Mouse (Mus musculus): ENCODE measurements around the gene Ly6f.
"Not testable (repeated sequence)": the region's sequence is repeated elsewhere in the genome, so short reads cannot be mapped to it uniquely, and the experiment has no call there.

Gene Ly6f

DNA sequence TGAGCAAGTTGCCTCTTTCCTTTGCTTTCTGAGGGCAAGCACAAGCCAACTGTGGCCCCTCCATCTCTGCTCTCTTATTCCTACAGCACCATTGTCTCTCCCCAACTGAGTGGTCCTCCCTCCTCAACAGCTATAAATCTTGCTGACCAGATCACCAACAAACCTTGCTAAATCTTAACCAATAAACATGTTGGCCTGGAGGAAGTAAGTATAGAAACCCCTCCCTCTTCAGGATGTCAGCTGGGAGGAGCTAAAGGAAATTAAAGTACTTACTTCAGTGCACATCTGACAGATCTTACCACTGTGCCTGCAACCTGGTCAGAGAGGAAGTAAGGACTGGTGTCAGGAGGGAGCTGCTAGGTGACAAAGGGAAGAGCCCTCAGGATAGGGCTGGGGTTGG lies at the start of gene Ly6f:
TSS of gene Ly6f (plus strand) at position 301 of the 400 bp plus-strand sequence.
- no peak for DNase-seq (ENCODE audit: low read depth, low spot score)

GRCm38 (mm10) chr15:75221942-75222341 lies 46.3 kb upstream of the Ly6f start:
- no peak for DNase-seq (ENCODE audit: low read depth, low spot score)

GRCm38 (mm10) chr15:75237736-75238288 lies 30.4 kb upstream of the Ly6f start:
- DNase-seq (ENCODE audit: low read depth, low spot score): no peak

DNA sequence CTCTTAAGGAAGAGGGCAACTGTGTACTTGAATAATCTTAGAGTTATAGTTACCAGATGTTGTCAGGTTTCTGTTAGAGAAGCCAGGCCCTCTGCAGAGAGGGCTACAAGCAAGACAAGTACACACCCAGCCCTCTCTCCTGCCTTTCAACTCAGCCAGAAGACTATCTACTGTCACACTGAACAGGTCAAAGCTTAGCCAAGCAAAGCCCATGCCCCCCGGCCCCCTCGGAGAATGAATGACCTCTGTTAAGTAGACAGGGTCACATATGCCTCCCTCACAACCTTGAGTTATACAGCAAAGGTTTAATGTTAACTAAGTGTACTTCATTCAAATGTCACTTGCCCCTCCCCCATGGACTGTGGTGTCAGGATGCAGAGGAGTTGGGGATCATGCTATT lies 27.7 kb upstream of the Ly6f start:
- no peak for DNase-seq (ENCODE audit: low read depth, low spot score)

DNA sequence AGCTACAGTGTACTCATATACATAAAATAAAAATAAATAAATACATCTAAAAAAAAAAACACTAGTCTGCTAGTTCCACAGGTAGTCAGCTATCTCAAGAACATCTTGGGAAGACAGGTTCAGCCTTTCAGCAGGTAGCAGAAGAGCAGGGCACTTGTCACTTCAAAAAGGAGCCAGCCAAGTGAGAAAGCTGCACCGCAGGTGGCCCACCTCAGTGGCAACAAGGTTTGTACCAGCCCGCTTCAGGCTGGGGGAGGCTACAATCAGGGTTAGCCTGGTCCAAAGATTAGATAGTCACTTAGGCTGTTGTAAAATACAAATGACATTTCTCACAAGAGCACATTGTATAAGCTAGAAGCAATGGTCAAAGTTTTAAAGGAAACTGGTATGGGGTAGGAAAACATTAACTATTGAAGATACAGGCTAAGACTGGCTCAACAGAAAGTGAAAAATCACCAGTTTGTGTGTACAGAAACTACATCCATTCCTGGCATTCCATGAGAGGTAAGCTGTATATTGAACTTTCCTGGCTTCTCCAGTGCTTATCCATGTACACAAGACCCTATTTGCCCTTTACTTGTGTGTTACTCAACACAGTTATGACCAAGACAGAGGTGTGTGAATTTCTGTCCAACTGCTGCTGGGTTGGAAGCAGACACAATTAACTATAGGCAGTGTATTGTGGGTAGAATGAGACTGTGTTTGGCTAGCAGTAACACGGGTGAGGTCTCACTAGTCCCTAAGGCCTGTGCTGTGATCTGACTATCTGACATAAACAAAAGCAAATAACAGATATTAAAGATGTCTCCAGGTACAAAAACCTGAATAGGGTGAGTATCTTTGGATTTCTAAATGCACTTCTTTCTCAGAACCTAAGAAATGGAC lies 25.2 kb upstream of the Ly6f start:
- no peak for DNase-seq (ENCODE audit: low read depth, low spot score)

DNA sequence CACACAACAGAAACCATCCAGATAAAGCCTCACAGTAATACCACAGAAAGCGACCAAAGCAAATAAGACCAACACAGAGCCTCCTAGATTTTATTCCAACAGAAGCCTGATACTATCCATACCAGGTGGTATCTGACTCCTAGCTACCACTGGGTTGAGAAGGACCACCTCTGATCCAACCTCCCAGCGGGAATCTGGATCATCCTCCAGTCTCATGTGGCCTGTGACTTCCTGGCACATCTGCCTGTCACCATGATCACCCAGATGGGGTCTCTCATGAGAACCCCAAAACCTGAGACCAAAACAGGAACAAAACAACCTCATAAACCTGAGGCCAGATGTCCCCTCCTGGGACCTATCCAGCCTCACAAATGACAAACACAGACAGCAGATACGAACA lies 13.6 kb upstream of the Ly6f start:
- DNase-seq (ENCODE audit: low read depth, low spot score): no peak

- no peak for DNase-seq (ENCODE audit: low read depth, low spot score)
These were observed 2.4 kb upstream of the Ly6f start for GRCm38 (mm10) chr15:75265863-75266262.

GRCm38 (mm10) chr15:75266626-75267025 lies 1.6 kb upstream of the Ly6f start:
- DNase-seq (ENCODE audit: low read depth, low spot score): no peak

DNA sequence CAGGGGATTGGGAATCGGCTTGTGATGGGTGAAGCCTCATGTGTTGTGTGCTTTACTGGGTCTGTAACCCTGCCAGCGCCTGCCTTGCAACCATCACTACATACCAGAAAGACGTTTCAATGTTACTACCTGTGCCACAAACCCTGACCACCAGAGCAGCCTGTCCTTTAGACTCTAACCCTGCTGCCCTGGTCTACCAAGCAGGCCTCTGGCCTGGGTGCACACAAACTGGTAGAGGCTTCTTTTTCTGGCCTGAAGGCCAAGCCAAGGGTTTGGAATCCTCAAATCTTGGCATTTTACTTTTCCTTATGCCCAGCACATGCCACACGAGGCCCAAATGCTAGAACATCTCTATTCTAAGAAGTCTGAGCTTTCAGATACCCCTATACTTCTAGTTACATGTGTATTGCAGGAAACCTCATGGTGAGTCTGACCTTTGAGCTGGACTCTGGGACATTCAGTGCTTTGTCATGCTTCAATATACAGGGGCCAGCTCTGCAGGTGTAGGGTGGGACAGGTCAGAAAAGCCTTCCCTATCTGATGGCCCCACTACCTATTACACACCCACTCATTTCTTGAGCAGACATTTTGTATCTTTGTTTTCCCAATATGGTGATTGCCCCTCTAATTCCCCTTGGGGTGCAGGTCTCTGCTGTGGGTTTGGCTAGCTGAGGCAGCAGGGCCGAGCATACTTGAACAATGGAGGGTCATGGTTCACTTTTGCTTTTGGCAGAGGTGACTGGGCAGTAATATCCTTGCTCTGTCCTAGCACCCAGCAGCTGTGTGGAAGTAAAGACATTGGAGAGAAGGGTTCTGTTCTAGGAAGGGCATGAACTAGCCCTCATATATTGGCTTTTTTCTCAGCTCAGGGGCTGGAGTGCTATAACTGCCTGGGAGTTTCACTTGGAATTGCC lies 952 bp downstream of the Ly6f start:
- no peak for DNase-seq (ENCODE audit: low read depth, low spot score)

- DNase-seq (ENCODE audit: low read depth, low spot score): no peak
These were observed 1.9 kb downstream of the Ly6f start for GRCm38 (mm10) chr15:75270169-75270568.

DNA sequence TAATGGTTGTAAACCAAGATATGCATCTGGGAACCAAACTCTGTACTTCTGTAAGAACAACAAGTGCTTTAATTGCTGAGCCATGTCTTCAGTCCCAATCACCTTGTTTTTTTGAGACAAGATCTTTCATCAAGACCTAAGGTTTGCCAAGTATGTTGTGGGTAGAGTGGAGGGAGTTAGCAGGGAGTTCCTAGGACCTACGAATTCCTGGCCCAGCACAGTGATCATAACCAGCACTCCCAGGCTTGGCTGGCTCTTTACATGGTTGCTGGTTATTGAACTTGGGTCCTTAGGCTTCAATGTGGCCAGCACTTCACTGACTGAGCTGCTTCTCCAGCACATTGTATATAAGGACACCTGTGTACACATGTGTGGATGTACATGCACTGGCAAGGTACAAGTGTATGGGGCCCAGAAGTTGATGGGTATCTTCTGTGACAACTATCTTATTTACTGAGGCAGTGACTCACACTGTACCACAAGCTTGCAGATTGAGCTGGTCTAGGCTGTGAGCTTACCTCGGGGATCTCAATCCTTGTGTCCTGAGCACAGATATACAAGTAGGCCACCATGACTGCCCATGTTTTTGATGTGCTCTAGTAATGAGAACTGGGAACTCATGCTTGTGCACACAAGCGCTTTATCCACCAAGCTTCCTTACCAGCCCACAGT lies 2.6 kb downstream of the Ly6f start:
- no peak for DNase-seq (ENCODE audit: low read depth, low spot score)

- DNase-seq (ENCODE audit: low read depth, low spot score): no peak
These were observed 3.2 kb downstream of the Ly6f start for GRCm38 (mm10) chr15:75271426-75271825.

DNA sequence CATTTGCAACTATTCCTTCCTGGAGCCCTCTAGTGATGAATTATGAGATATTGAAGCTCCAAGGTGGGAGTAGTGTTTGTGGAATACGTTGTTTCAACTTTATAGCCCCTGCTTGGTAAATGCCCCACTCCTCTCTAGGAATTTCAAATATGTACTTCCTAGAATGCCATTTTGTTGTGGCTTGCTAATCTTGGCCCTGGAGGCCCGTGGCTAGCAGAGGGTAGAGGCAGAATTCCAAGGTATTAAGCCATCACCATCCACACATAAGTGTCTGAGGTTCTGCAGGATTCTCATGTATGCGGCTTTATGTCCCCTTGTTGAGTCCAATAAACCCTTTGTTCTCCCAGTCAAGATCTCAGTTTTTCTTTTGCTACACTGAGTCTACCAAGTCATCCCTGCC lies 3.7 kb downstream of the Ly6f start:
- no peak for DNase-seq (ENCODE audit: low read depth, low spot score)

DNA sequence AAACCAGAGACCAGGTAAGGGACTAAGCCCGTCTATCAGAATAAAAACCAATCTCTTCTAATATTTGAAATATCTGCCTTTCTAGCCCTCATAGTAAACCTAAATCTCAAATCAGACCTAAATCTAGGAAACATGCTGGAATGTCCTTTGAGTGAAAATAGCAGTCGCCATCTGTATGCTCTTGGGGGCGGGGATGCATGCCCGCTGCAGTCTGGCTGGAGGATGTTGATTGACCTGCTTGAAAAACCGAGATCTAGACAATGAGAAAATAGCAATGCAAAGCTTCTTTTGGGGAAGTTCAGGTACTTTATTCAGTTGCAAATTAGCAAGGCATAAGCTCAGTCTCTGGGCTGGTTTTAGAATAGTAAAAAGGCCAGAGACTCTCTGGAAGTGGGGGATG lies 13.8 kb downstream of the Ly6f start:
- not testable (repeated sequence) for DNase-seq (ENCODE audit: low read depth, low spot score)

DNA sequence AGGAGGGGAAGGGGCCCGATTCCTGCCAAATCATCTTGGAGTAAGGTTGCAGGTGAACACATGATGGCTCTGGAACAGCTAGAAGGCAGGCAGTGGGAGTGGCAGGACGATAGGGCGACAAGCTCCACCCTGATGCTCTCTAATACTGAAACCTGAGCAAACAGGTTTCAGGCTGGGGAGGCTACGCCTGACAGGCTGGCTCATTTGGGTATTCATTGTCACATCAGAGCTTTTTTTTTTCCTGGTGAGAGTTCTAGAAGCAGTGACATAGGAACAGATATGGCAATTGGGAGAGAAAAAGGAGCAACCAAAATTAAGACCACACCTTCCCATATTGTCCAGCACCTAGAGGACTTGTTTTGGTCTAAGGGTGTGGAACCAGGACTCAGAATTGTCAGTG lies 18.3 kb downstream of the Ly6f start:
- not testable (repeated sequence) for DNase-seq (ENCODE audit: low read depth, low spot score)

- no peak for DNase-seq (ENCODE audit: low read depth, low spot score)
These were observed 24.2 kb downstream of the Ly6f start for GRCm38 (mm10) chr15:75292377-75292776.

DNA sequence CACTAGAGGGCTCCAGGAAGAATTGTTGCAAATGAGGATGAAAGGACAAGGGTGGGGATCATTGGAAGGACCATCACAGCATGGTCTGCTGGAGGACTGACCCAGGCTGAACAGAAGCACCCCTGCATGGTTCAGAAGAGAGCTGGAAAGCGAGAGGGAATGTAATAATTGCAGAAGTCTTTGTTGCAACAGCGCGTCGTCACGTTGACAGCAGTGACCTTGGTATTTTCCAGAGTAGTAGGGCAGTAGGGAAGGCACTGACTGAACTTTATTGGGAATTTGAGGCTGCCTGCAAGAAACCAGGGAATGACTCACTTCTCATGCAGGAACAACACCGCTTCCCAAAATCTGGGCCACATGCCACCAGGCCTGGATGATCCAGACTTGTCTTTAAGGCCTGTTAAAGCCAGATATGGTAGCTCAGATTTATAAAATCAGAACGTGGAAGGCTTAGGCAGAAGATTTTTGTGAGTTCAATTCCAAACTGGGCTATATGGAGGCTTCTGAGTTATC lies 25.7 kb downstream of the Ly6f start:
- DNase-seq (ENCODE audit: low read depth, low spot score): no peak

DNA sequence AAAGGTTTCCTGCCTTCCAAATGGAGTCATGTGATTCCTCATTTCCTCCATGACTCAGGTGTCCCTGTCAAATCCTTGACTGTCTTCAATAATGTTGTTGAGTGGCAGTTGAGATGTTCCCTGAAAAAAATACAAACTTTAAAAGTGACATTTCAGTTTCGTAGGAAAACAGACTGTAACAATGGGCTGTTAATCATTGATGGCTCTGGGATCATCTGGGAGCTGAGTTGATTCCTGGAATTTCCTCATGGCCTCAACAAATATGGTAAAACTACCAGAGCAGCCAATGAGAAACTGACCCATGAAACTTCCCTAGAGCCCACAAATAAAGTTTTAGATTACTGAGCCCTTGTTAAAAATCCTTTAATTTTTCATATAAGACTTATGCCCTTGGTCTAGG lies 37.9 kb downstream of the Ly6f start:
- no peak for DNase-seq (ENCODE audit: low read depth, low spot score)

- no peak for DNase-seq (ENCODE audit: low read depth, low spot score)
These were observed 41.0 kb downstream of the Ly6f start for GRCm38 (mm10) chr15:75309186-75309585.

DNA sequence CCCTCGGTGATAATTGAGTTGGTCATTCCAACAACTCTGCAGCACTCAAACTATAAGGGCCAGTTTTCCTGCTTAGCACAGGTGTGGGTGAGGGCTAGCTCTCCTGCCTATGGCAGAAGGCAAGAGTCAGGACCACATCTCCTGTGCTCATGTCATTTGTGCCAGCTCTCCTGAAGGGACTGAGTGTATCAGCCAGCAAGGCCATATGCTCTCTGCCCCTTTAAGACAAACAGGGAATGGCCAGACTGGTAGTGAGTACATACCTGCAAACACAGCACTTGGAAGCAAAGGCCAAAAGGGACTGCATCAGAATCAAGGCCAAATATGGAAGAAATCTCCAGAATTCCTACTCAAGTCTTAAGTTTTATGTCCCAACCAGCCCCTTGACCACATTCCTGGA lies 41.7 kb downstream of the Ly6f start:
- DNase-seq (ENCODE audit: low read depth, low spot score): no peak

- DNase-seq (ENCODE audit: low read depth, low spot score): no peak
These were observed 46.2 kb downstream of the Ly6f start for GRCm38 (mm10) chr15:75314421-75314820.

Data from retina, adult 2 months (tissue).